Comparison of ENCODE assay signal across 11 mouse cellular contexts in the genomic region with DNA sequence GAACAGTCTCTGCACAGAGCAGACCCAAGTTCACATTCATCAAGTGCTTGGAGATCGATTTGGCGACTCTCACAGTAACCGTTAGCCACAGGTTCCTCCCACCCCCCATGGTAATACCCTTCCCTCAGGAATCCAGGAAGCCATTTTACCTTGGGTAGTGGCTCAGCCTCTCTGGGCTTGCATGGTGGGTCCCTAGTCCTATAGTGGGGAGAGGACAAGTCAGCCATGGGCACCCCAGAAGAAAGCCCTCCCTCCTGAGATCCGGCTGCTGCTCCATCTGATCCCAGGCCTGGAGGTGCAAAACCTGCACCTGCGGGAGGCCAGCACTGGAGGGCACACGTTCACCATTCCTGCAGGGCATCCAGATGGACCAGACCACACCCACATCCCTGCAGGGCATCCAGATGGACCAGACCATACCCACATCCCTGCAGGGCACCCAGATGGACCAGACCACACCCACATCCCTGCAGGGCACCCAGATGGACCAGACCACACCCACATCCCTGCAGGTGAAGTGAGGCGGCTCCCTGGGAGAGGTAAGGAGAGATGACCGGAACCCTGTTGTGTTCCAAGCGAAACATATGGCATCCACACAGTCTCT. TPM values are rescaled to one million over a fixed set of nuclear protein-coding genes. Genes with fewer than 3 reads are reported as not detected.
A peak's percentile ranks its signal among the peaks of the same experiment; 100 is the strongest.
DNase-seq lines count a peak whose midpoint lies in the region; ATAC-seq and TF ChIP-seq lines count a peak whose summit lies in the region.
"Had no signal": no experiment of that assay in that cellular context is flagged by ENCODE, and none has a peak within 500 bp of the region (broad histone marks: within the 10 kb centered on the region; RNA-seq: fewer than 3 reads in every experiment).

No protein-coding gene starts in this region.

- no peak overlapping the region for H3K4me2 ChIP-seq in kidney, postnatal 0 days (ENCODE audit: low read length)
- H3K4me2 ChIP-seq: limb, embryonic 12.5 days had no signal

- no peaks in the 10 kb centered on the region for H3K4me1 ChIP-seq in kidney, postnatal 0 days (replicated peaks; ENCODE audit: insufficient read depth, low read length)
- H3K4me1 ChIP-seq: limb, embryonic 12.5 days had no signal

- WGBS in kidney, postnatal 0 days: 63% methylated on average over 9 of the region's 9 CpGs

- H3K27ac ChIP-seq in kidney, postnatal 0 days: no peak overlapping the region
- H3K27ac ChIP-seq: limb, embryonic 12.5 days had no signal

- no peaks in the 10 kb centered on the region for H3K9me3 ChIP-seq in kidney, postnatal 0 days (replicated peaks; ENCODE audit: low read length)
- H3K9me3 ChIP-seq: limb, embryonic 12.5 days had no signal

- no peak overlapping the region for H3K4me3 ChIP-seq in kidney, postnatal 0 days (replicated peaks; ENCODE audit: low read depth, low read length)
- H3K4me3 ChIP-seq: limb, embryonic 12.5 days had no signal

- DNase-seq in cerebellum, adult 9-11 months: peak; percentile 31
- no peak for DNase-seq in cerebellum, postnatal 4 days (ENCODE audit: low spot score in 2 of 2)
- peak; percentile 62 for DNase-seq in kidney, postnatal 0 days (ENCODE audit: low spot score)
- DNase-seq in kidney, adult 18-20 months: no peak
- DNase-seq in Muller cell, postnatal 12 days (ENCODE audit: inconsistent ontology term): peak; percentile 18
- peak; percentile 12 for DNase-seq in kidney, postnatal 14 days
- no peak for DNase-seq in frontal cortex, postnatal 10 days (ENCODE audit: low spot score in 2 of 2)
- DNase-seq: gastrocnemius, postnatal 14 days had no signal

- no peak overlapping the region for H3K9ac ChIP-seq in kidney, postnatal 0 days (ENCODE audit: low read depth, low read length)
- H3K9ac ChIP-seq: limb, embryonic 12.5 days had no signal

- peak; percentile 63 for TF ChIP-seq CTCF in kidney, postnatal 0 days (IDR thresholded peaks at IDR 0.05; ENCODE audit: low read depth)

- no peaks in the 10 kb centered on the region for H3K36me3 ChIP-seq in kidney, postnatal 0 days (ENCODE audit: insufficient read depth, low read length)
- H3K36me3 ChIP-seq: limb, embryonic 12.5 days had no signal

- ATAC-seq in kidney, postnatal 0 days (replicated peaks; ENCODE audit: low FRiP score, low read depth): peak; percentile 75
- ATAC-seq in granulocyte monocyte progenitor cell, adult 5-6 weeks (replicated peaks; ENCODE audit: poor library complexity, severe bottlenecking): no peak
- ATAC-seq: inflammation-experienced regulatory T-cells, adult 6 months had no signal

- no peaks in the 10 kb centered on the region for H3K27me3 ChIP-seq in kidney, postnatal 0 days (ENCODE audit: insufficient read depth, low read length)

RNA-seq across cellular contexts. Expression of a gene that starts 31.6 kb away (rescaled TPM):
- 217 and 220 TPM in 2 replicates for polyA plus RNA-seq in kidney, postnatal 0 days (2015; fragmentation: Nextera tagmentation; extraction: Ambion mirVana)
- 171 and 174 TPM in 2 replicates for total RNA-seq in granulocyte monocyte progenitor cell, adult 5-6 weeks (2014; fragmentation: Nextera tagmentation)
- 303 and 314 TPM in 2 replicates for total RNA-seq in granulocyte monocyte progenitor cell, adult 5-6 weeks (2017)

RNA-seq across cellular contexts. Expression of a gene that starts 38.9 kb away (rescaled TPM):
- polyA plus RNA-seq in kidney, postnatal 0 days (2015; fragmentation: Nextera tagmentation; extraction: Ambion mirVana): 0.36 and 0.56 TPM in 2 replicates
- total RNA-seq in granulocyte monocyte progenitor cell, adult 5-6 weeks (2014; fragmentation: Nextera tagmentation): not detected in 2 replicates
- total RNA-seq in granulocyte monocyte progenitor cell, adult 5-6 weeks (2017): not detected in 2 replicates
- total RNA-seq: gastrocnemius, postnatal 14 days had no signal
- polyA plus RNA-seq: inflammation-experienced regulatory T-cells, adult 6 months had no signal

Comparison
In these comparisons a context has a peak if more than half of its experiments do, and no peak if none do; other contexts are left out.
1. DNase-seq: peak in cerebellum, adult 9-11 months (single experiment), kidney, postnatal 0 days (single experiment), Muller cell, postnatal 12 days (single experiment) and kidney, postnatal 14 days (single experiment); none in cerebellum, postnatal 4 days (0 of 2), kidney, adult 18-20 months (single experiment) and frontal cortex, postnatal 10 days (0 of 2).